Mouse (Mus musculus) heart, embryonic 14.5 days (tissue): ENCODE measurements around the gene Rfc2. TPM values are rescaled to one million over a fixed set of nuclear protein-coding genes. Genes with fewer than 3 reads are reported as not detected.

Experiments used
- ATAC-seq: fragments of 200-750 bp; cut with Nextera tagmentation; 2 replicates; pipeline ENCODE4 v1.8.0; 2017; ENCODE audit warnings: low read depth, moderate TSS enrichment; ENCODE audit not compliant: insufficient number of reproducible peaks, insufficient read depth, low FRiP score
- H3K27ac ChIP-seq, 2 experiments: fragments of 200-500 bp in 1 of 2; fragments of 300-500 bp in 1 of 2; sonication (generic) in 1 of 2; replicated peaks in 1 of 2; 2 replicates each; pipeline ENCODE4 v1.5.1; 2012 to 2014; ENCODE audit warnings: low read depth in 2 of 2, low read length in 2 of 2, control low read depth in 1 of 2, mild to moderate bottlenecking in 1 of 2, mixed read lengths in 1 of 2; ENCODE audit not compliant: control insufficient read depth in 1 of 2, insufficient read depth in 1 of 2
- H3K27me3 ChIP-seq: fragments of 300-500 bp; sonication (generic); 2 replicates; pipeline ENCODE4 v1.6.1; 2014; ENCODE audit warnings: mild to moderate bottlenecking, low read length, control low read depth; ENCODE audit not compliant: control insufficient read depth, insufficient read depth
- H3K36me3 ChIP-seq: fragments of 300-500 bp; sonication (generic); 2 replicates; pipeline ENCODE4 v1.6.1; 2014; ENCODE audit warnings: mild to moderate bottlenecking, control low read depth, low read length, mixed read lengths; ENCODE audit not compliant: control insufficient read depth, insufficient read depth
- H3K4me1 ChIP-seq, 2 experiments: fragments of 200-500 bp in 1 of 2; fragments of 300-500 bp in 1 of 2; sonication (generic) in 1 of 2; 2 replicates each; pipeline ENCODE4 v1.6.1; 2012 to 2014; ENCODE audit warnings: low read length in 2 of 2, control low read depth in 1 of 2, mixed read lengths in 1 of 2; ENCODE audit not compliant: control insufficient read depth in 2 of 2, insufficient read depth in 2 of 2
- H3K4me2 ChIP-seq: fragments of 300-500 bp; sonication (generic); 2 replicates; pipeline ENCODE4 v1.6.1; 2014; ENCODE audit warnings: mild to moderate bottlenecking, low read length
- H3K4me3 ChIP-seq, 2 experiments: fragments of 200-500 bp in 1 of 2; fragments of 300-500 bp in 1 of 2; sonication (generic) in 1 of 2; 2 replicates each; pipeline ENCODE4 v1.5.1; 2012 to 2014; ENCODE audit warnings: low read length in 2 of 2, mild to moderate bottlenecking in 2 of 2, control low read depth in 1 of 2, low read depth in 1 of 2, moderate library complexity in 1 of 2; ENCODE audit not compliant: control insufficient read depth in 1 of 2, insufficient read depth in 1 of 2
- H3K9ac ChIP-seq: fragments of 300-500 bp; sonication (generic); 2 replicates; pipeline ENCODE4 v1.6.1; 2014; ENCODE audit warnings: mild to moderate bottlenecking, low read length
- H3K9me3 ChIP-seq: fragments of 300-500 bp; sonication (generic); 2 replicates; pipeline ENCODE4 v1.6.1; 2016; ENCODE audit warnings: low read length, control low read depth; ENCODE audit not compliant: control insufficient read depth
- WGBS: fragments of 180-500 bp; shearing (Covaris S2); extraction: QIAGEN DNeasy Blood & Tissue Kit; methylation state at CpG from one replicate; pipeline ENCODE4 v1.1.7; 2014; 5-methylcytosine and 5-hydroxymethylcytosine counted together
- polyA plus RNA-seq: library from polyadenylated mRNA; unstranded; fragments of >200 nt; fragmentation: Nextera tagmentation; extraction: Ambion mirVana; gene quantifications from 2 replicates; pipeline ENCODE4 v1.2.1, GENCODE M21; 2014

Gene Rfc2
- polyA plus RNA-seq, 1 experiment from 2014 or later = 184 TPM

DNA sequence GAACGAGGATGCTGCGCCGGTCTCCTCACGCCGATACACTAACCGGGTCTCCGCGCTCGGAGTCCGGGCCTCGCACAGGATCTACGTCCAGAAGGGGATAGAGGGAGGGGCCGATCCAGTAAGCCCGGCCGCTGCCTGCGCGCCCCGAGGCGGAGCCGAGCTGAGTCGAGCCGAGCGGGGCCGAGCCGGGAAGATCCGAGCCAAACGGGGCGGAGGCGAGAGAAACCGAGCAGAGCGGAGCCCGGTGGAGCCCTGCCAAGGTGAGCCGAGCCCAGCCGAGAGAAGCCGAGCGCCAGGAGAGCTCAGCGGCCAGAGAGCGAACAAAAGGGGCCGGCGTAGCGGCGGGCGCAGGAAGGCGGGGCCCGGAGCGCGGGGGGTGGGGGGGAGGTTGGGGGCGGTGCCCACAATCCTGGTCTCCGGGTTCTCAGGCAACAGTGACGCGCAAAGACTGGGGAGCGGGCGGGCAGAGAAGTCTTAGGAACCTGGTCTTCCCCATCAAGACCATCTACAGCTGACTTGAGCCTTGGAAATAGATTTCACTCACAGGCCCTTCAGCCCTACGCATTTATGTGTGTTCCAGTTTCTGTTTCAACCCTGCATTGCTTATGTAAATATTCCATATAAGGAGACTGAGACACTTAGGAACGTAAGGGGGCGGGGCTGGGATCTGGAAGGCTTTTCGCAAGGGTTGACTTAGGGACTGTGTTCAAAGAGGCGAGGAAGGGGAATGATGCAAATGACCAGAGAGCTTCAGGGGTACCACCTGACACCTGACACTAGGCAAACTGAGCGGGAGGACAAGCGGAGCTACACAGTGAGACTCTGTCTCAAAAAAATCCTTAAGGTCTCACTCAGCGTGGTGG, 28.8 kb upstream of the Rfc2 start, which contains the start of gene Clip2:
TSS of gene Clip2 (minus strand) at position 325 of the 863 bp plus-strand sequence.
- peaks cover 7 to 16% of the 10 kb centered on the region in 2 experiments for H3K4me1 ChIP-seq
- peak; percentile 95 for ATAC-seq
- no peaks in the 10 kb centered on the region for H3K27me3 ChIP-seq
- no peaks in the 10 kb centered on the region for H3K9me3 ChIP-seq
- 1% methylated on average over 59 of the region's 61 CpGs for WGBS
- H3K4me2 ChIP-seq = peak within 1 kb of the TSS; percentile 78
- H3K36me3 ChIP-seq = no peaks in the 10 kb centered on the region
- peak within 1 kb of the TSS; percentile 73 to 86 for H3K4me3 ChIP-seq
- peak within 1 kb of the TSS; percentile 77 for H3K9ac ChIP-seq
- peak within 1 kb of the TSS; percentile 89 to 90 for H3K27ac ChIP-seq

DNA sequence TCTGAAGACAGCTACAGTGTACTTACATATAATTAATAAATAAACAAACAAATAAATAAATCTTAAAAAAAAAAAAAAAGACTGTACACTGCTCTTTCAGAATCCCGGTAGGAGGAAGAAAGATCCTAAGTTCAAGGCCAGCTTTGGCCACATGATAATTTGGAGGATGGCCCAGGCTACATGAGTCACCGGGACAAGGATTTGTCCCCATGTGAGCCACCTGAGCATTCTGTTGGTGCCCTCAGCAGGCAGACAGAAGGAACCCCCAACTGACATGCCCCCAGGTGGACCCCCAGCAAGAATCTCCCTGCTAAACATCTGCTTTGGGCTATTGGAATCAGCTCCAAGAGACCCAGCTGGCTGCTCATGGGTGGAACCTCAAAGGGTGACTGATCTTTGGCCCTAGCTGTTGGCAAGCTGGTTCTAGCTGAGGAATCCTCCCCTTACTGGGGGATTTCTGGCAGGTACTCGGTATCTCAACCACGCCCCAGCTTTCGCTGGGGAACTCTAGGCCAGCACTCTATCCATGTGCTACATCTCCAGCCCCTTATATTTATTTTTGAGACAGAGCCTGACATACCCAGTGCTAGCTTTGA, 27.1 kb upstream of the Rfc2 start:
- WGBS = 77% methylated on average over 5 of the region's 5 CpGs
- Histone ChIP-seq H3K27me3 (no peaks in the 10 kb centered on the region), H3K36me3 (no peaks in the 10 kb centered on the region), H3K4me1 (peaks cover 7 to 16% of the 10 kb centered on the region in 2 experiments), H3K4me3 (no peak overlapping the region), H3K4me2 (no peak overlapping the region), H3K9ac (no peak overlapping the region), H3K27ac (no peak overlapping the region), H3K9me3 (no peaks in the 10 kb centered on the region)
- ATAC-seq = no peak

DNA sequence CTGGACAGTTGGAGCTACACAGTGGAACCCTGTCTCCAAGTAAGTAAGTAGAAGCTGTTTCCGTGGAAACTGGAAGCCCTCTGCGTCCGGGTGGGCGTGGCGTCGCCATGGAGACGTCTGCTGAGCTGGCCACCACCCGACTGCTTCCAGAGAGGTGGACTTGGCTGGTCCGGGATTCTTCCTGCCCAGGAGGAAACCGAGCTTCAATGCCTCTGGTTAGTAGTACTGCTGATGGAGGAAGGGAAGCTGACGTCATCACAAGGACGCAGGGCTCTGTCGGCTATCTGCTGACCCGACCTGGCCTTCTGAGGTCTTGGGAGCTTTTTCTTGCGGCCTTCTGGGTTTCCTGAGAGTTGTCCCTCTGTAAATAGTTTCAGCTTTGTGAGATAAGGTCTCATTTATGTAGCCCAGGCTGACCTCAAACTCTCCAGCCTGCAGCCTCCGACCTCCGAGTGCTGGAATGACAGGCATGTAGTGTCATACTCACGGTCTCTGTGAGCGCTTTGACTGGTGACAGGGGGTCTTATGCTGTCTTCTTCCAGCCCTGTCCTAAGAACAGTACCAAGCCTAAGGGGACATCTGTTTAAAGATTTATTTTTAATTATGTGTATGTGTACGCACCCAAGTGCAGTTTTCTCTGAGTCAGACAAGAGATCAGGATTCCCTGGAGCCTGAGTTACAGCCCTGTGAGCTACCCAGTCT, 25.6 kb upstream of the Rfc2 start:
- H3K4me1 ChIP-seq = peaks cover 7 to 16% of the 10 kb centered on the region in 2 experiments
- H3K27me3 ChIP-seq = no peaks in the 10 kb centered on the region
- H3K36me3 ChIP-seq = no peaks in the 10 kb centered on the region
- no peak overlapping the region for H3K9ac ChIP-seq
- H3K4me2 ChIP-seq = peak overlapping the region; percentile 38
- ATAC-seq = no peak
- H3K4me3 ChIP-seq = no peak overlapping the region
- no peaks in the 10 kb centered on the region for H3K9me3 ChIP-seq
- WGBS = 8% methylated on average over 20 of the region's 20 CpGs
- peak overlapping the region; percentile 31 to 38; a peak in 1 of 4 replicates for H3K27ac ChIP-seq

- Histone ChIP-seq H3K9me3 (no peaks in the 10 kb centered on the region), H3K36me3 (no peaks in the 10 kb centered on the region), H3K4me1 (peaks cover 7 to 10% of the 10 kb centered on the region in 2 experiments), H3K4me3 (no peak within 1 kb of the TSS), H3K4me2 (no peak within 1 kb of the TSS), H3K9ac (no peak within 1 kb of the TSS), H3K27me3 (no peaks in the 10 kb centered on the region), H3K27ac (no peak within 1 kb of the TSS)
- no peak for ATAC-seq
- WGBS = 77% methylated on average over 7 of the region's 7 CpGs
Observed at GRCm38 (mm10) chr5:134560071-134560449, 21.1 kb upstream of the Rfc2 start, which contains the start of gene Syna. Gene Syna, minus strand, starts transcription at chr5:134560171.

DNA sequence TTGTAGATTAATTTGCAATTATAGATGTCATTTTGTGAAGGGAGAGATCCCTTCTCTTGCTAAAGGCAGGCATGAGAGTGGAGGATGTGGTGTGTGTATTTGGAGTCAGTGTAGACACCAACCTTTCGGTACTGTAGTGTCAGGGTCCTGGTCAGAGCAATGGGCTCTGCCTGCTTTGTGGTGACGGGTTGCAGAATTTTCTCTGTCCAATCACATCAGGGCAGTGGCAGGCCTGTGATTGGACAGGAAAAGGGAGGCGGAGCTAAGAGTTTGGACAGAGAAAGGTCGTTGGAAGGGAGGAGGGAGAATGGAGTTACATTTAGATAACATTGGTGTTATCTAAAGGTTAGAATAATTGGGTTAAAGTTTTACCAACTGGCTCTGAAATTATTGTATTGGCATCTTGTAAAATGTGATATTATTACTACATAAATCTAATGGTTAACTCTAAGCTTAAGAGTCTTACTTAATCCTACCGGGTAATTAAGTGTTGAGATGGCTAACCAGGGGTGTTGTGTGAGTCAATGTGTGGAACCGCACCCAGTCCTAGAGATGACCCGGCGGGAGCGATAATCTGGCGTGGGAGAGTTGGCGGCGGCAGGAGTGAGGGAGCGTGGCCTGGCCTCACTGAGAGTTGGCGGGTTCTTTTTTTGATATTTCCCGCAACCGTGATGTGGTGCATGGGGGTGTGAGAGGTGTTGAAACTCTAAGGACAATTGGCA, 20.6 kb upstream of the Rfc2 start:
- H3K27ac ChIP-seq = no peak overlapping the region
- H3K9me3 ChIP-seq = no peaks in the 10 kb centered on the region
- no peak for ATAC-seq
- no peak overlapping the region for H3K9ac ChIP-seq
- H3K27me3 ChIP-seq = no peaks in the 10 kb centered on the region
- no peaks in the 10 kb centered on the region for H3K36me3 ChIP-seq
- H3K4me2 ChIP-seq = no peak overlapping the region
- WGBS = 73% methylated on average over 16 of the region's 16 CpGs
- peaks cover 2 to 5% of the 10 kb centered on the region in 2 experiments; a peak in 3 of 4 replicates for H3K4me1 ChIP-seq
- H3K4me3 ChIP-seq = no peak overlapping the region

- 94% methylated on average over 2 of the region's 2 CpGs for WGBS
- Histone ChIP-seq H3K27ac (no peak overlapping the region), H3K27me3 (no peaks in the 10 kb centered on the region), H3K4me3 (no peak overlapping the region), H3K9ac (no peak overlapping the region), H3K4me2 (no peak overlapping the region), H3K4me1 (peaks cover 0 to 2% of the 10 kb centered on the region in 2 experiments; a peak in 1 of 4 replicates), H3K36me3 (no peaks in the 10 kb centered on the region), H3K9me3 (no peaks in the 10 kb centered on the region)
- ATAC-seq = no peak
Observed at GRCm38 (mm10) chr5:134564272-134564671, 16.9 kb upstream of the Rfc2 start.

DNA sequence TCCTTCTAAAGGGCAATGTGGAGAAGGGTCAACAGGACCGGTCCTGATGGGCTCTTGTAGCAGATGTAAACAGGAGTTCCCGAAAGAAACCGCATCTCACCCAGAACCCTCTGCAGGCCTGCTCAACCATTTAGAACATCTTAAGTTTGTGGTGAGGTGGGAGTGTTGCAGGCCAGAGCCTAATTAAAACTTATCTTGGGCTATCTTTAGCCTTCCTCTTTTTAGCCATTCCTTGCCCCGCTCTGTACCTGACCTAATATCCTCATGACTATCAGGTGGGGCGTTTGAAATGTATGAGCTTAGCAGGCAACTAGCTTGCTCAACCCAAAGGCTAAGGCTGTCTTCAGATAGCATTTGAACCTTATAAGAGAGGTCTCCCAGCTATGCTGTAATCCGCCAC, 15.5 kb upstream of the Rfc2 start:
- Histone ChIP-seq H3K27me3 (no peaks in the 10 kb centered on the region), H3K4me2 (no peak overlapping the region), H3K9me3 (no peaks in the 10 kb centered on the region), H3K4me3 (no peak overlapping the region), H3K36me3 (no peaks in the 10 kb centered on the region), H3K9ac (no peak overlapping the region), H3K27ac (no peak overlapping the region), H3K4me1 (peaks cover 0 to 2% of the 10 kb centered on the region in 2 experiments; a peak in 1 of 4 replicates)
- no peak for ATAC-seq
- WGBS = 78% methylated on average over 6 of the region's 6 CpGs
